Mouse (Mus musculus) kidney, postnatal 10 days (tissue): ENCODE results near the gene Obscn.

Experiments used
- DNase-seq: peaks from one replicate; pipeline ENCODE4 v3.0.0; 2021; ENCODE audit warnings: mixed read lengths

Gene Obscn

DNA sequence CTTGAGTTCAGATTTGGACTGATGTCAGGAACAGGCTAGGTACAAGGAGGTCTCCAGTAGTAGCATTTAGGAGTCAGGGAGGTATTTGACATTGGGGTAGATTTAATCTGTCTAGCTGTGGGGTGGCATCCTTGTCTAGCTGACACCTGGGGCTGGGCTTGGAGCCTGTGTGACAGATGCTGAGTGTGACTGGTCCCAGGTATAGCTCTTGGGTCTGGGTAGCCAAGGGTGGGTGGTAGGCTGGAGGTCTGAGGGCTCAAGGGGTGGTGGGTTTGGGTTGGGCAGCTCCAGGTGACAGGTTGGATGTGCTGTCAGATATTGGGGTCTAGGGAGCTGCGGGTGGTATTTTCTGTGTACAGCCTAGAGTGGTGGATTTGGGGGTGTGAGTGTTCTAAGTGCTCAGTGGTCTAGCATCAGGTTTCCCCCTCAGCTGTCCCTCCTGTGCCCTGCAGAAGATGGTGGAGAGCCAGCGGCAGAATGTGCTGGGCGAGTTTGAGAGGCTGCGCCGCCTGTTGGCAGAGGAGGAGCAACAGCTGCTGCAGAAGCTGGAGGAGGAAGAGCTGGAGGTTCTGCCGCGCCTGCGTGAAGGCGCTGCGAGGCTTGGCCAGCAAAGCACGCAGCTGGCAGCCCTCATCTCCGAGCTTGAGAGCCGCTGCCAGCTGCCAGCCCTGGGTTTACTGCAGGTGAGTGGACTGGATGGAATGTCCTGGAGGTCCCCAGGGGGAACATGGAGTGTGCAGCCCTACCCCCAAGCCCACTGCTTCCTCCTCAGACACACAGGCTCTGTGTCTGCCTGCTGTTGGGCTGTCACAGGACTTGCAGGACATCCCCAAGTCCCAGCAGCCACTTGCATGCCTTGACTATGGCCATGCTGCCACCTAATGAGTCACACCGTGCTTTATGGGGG lies 154.4 kb downstream of the Obscn start:
- DNase-seq: peak; percentile 65

DNA sequence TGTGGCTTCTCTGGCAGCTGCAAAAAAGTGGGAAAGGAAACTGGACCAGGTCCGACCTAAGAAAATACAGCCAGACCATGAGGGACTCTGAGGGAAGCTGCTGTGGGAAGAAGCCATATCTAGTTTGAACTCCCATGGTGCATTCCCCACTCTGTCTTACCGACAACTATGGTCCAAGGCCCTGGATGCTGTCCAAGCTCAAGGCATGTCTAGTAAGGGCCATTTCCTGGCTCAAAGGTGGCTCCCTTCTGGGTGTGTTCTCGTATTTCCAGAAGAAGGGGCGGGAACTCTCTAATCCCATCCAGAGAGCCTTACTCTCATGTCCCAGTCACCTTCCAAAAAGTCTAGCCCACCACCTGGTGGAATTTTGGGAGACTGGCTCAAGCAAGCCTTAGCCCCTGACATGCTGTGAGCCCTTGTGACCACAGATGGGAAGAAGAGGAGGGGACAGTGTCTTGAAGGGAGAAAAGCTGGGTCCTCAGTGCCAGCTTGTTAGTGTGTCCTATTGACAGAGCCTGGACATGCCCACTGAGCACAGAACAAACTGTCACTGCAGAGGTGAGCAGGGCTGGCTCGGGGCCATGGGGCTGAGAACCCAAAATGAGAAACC lies 155.7 kb downstream of the Obscn start:
- DNase-seq: peak; percentile 75

DNA sequence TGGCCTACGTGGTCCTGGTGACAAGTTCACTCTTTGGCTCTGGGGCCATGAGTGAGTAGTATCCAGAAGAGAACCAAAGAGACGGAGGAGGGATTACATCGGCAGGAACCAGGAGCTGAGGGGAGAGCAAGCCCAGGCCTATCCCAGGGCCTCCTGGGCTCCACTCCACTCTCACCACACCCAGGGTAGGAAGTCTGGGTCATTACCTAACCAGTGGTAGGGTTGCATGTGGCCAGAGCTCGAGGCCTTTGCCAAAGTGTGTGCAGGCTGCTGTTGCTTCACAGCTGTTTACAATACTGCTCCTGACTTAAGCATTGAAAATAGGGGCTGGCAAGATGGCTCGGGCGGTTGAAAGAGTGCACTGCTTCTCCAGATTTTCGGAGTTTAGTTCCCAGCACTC lies 156.5 kb downstream of the Obscn start:
- DNase-seq: no peak

DNA sequence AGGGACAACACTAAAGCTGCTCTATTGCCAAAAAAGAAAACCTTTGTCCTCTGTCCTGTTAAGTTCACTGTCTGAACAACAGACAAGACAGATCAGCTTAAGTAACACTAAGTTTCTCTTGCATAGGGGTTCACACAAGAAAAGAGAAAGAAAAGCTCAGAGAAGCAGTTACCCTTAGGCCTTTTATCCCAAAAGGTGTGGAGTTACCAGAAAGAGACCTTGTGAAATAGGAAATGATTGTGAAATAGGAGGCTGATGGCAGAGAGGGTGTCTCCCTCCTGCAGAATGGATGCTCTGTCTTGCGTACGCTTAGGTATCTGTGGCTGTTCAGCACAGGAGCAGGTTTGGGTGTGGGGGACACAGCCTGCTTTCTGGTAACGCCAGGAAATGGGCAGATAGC lies 157.0 kb downstream of the Obscn start:
- no peak for DNase-seq

DNA sequence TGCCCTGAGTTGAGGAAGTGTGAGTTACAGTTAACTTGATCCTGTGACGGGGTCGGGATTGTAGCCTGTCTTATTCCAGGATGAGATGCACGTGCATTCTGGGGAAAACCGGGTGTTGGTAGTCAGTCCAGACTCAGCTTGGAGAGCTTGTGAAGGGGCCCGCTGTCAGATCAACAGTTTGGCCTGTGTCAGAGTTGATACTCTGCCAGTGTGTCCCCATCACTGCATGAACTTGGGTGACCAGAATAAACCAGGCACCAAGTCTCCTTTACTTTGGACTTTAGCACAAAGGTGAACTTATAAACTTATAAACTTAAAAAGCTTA lies 157.5 kb downstream of the Obscn start:
- DNase-seq: no peak

DNA sequence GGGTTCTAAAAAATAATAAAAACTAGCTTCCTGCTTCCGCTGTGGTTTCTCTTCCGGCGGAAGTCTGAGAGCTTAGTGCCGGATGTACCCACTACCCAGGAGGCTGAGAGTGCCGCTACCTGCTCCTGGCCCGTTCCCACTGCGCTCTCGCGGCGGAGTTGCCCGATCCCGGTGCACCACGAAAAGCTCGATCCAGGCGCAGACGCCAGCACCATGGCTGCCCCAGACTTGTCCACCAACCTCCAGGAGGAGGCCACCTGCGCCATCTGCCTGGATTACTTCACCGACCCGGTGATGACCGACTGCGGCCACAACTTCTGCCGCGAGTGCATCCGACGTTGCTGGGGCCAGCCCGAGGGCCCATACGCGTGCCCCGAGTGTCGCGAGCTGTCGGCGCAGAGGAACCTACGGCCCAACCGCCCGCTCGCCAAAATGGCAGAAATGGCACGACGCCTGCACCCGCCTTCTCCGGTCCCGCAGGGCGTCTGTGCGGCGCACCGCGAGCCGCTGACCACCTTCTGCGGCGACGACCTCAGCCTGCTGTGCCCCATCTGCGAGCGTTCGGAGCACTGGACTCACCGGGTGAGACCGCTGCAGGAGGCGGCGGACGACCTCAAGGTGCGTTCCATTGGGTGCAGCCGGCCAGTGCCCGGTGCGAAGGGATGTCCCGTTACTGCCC lies 158.0 kb downstream of the Obscn start, which contains the start of gene Trim11:
Gene Trim11 (plus strand): TSS at position 67 of the 679 bp plus-strand sequence.
- peak; percentile 76 for DNase-seq

DNA sequence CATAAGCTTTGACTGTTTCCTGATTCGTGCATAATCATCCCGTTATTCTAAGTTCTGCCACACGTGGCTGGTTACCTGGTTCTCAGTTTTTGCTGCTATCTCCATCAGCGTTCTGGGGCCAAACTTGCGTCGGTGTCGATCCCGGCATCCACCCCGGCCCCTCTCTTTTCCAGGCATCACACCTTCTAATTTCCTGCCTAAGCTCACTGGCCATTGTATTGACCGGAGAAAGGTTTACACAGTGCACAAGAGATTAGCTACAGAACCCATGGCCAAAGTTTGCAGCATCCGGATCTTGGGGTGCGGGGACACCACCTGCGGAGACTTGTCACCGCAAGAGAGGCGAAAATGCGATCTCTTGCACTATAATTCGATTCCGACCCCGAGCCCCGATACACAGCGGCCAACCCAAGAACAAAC lies 158.6 kb downstream of the Obscn start:
- no peak for DNase-seq

DNA sequence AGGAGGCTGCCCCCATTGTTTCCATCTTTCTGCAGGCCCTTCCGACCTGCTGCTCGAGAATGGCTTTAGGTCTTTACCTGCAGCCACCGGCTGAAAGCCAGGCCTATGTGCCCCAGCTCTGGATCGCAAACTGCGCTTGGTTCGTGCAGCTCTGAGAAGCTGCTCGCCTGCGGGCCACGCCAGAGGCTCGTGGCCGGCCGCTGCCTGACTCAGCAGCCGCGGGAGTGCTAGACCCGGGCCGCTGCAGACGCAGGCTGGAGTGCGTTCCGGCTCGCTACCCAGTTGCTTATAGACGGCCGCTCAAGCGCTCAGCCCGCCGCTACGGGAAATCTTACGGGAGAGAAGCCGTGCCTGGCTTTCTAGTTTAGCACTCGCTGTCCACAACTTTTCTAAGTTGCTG lies 159.1 kb downstream of the Obscn start:
- DNase-seq: peak; percentile 63

DNA sequence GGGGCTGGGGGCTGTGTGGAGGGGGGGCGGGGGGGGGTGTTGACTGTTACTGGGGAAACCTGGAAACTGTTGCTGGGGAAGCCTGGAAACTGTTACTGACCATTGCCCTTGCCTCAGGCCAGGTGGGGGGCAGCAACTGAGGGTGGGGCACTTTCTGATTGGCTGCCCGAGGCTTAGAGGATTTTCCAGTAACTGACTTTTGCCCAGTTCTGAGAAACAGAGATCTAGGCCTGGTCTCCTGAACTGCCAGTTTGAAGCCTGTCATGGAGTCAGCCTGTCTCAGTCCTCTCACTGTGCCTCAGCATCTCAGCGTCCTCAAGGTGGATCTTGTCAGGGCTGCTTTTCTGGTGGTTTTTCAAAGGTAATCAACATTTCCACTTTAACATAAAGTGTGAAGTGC lies 161.8 kb downstream of the Obscn start:
- no peak for DNase-seq

DNA sequence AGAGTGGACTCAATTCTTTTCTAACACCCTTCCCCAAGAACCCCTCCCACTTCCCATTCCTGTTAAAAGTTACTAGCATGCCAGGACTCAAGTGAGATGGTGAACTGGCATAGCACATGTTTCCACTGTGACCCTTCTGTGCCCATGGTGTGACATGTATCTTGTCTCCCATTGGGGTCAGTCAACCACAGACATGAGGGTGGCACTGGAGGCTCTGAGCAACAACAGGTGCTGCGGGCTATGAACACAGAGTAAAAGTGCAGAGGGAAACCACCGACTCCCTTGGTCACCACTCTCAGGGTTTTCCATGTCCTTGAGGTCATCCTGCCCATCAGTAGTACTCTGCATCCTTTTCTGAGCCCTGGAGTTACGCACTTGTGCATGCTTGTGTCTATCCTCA lies 164.4 kb downstream of the Obscn start:
- no peak for DNase-seq

DNA sequence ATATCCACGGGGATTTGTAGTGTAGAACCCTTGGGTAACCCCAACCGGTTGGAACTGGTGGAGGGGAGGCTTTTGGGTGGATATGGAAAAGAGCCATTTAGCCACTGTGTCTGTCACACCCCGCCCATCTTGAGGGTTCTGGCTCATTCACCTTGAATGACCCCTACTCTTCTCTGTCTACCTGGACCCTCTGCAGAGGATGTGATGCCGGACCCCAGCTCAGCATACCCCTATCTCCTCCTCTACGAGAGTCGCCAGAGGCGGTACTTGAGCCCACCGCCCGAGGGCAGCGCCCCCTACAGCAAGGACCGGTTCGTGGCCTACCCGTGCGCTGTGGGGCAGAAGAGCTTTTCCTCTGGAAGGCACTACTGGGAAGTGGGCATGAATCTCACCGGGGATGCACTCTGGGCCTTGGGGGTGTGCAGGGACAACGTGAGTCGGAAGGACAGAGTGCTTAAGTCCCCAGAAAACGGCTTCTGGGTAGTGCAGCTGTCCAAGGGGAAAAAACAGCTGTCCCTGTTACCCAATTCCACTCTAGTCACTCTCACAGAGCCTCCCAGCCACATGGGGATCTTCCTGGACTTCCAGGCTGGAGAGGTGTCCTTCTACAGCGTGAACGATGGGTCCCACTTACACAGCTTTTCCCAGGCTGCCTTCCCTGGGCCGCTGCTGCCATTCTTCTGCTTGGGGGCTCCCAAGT lies 165.2 kb downstream of the Obscn start:
- no peak for DNase-seq

DNA sequence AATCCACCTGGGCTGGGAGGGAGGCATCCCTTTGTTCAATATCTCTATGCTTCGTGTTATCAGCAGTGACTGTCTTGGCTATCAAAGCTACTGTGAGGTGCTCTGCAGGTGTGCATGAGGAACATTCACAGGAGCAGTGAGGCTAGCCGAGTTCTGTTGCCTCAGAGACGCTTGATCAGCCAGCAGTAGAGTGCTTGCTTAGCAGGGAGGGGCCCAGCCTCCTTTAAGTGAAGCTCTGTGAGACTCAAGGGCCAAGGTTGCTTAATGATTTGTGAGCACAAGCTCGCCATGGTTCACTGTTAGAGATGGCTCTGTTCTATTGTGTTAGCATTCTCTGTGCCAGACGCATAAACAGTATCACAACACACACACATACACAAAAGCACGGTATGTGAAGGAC lies 166.5 kb downstream of the Obscn start:
- DNase-seq: peak; percentile 62

DNA sequence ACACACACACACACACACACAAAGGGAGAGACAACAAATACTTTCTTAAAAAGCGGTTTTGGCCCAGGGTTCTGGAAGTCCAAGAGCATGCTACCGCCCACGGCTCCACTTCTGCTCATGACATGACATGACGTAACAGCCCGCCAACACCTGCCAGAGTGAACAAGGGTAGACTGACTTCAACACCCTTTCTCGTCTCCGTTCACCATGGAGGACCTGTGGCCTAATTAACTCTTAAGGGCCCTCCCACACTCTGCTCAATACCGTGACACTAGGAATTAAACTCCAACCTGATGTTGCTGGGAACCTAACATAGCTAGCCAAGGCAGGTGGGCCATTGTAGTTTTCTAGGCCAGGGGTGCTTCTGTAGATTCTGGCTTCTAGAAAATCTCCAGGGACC lies 167.2 kb downstream of the Obscn start:
- no peak for DNase-seq

DNA sequence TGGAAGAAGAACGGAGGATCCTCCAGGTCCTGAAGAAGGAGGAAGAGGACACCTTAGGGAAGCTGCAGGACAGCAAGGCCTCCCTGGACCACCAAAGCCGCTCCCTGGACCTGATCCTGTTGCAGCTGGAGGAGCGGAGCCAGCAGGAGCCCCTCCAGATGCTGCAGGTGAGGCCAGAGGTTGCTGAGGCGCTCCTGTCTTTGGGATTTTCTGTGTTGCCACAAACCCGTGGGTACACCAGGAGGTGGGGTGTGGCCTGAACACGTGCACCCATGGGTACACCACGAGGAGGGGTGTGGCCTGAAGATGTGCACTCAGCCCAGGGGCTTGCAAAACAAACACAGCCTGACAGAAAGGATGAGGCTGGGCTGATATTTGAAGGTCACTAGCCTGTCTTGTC lies 167.7 kb downstream of the Obscn start:
- no peak for DNase-seq

DNA sequence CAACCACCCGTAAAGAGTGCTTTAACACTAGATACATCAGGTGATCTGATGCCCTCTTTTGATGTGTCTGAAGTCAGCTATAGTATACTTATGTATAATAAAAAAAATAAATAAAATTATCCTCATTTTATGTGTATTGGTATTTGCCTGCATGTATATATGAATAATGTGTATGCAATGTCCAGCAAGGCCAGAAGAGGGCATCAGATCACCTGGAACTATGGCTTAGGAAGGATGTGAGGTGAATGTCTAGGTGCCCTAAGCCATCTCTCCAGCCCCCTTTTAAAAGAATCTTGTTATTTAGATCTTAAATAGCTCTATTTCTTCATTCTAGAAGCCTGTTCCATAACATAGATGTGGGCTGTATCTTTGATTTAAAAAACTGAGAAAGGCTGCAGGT lies 168.9 kb downstream of the Obscn start:
- DNase-seq: peak; percentile 57

DNA sequence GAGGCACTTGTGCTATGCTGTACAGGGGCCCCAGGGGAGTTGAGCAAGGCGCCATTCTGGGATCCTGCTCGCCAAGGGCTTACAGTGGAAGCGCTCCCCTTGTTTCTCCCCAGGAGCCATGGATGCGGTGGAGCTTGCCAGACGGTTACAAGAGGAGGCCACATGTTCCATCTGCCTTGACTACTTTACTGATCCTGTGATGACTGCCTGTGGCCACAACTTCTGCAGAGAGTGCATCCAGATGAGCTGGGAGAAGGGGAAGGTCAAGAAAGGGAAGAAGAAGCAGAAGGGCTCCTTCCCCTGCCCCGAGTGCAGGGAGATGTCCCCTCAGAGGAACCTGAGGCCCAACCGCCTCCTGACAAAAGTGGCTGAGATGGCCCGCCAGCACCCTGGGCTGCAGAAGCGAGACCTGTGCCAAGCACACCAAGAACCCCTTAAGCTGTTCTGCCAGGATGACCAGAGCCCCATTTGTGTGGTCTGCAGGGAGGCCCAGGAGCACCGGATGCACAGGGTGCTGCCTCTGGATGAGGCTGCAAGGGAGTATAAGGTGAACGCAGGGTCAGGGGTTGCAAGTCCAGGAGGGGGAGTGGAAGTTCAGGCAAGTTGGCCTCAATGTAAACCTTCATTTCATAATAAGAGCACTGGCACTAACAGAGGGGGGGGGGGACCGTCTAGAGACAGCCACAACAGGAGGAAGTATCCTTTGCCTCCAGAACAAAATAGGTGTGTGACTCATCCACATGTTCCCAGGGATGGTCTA lies 171.0 kb downstream of the Obscn start:
- DNase-seq: no peak

DNA sequence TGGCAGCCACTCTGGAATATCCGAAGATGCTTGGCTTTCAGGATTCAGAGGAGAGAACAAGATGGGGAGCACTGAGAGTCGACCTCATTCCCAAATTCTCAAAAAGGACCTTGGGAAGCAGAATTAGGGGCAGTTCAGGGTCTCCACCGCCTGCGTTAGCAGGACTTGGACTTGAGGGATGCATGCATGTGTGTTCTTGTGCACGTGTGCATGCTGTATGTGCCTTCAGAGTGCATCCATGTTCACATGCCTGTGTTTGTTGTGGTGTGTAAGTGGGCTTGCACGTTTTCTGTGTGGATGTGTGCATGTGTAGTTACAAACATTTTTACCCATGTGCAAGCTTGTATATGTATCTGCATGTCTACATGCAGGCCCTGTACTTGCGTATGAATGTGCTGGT lies 172.0 kb downstream of the Obscn start:
- DNase-seq: no peak

DNA sequence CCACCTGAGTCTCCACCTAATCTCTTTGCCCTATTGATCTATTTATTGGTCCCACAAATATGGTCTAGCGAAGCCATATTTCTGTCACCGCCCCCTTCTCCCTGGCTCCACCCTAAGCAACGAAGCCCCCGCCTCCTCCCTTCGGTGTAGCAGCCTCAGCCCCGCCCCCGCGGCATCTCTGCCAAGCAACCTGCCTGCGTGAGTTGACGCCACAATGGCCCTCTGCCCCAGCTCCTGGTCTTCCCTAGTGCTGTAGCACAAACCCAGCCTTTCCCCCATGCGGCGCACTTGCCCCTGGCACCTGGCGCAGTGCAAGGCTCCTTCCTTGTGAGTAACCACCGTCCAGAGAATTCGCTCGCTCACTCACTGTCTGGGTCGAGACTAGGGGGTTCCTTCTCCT lies 172.7 kb downstream of the Obscn start:
- peak; percentile 60 for DNase-seq

DNA sequence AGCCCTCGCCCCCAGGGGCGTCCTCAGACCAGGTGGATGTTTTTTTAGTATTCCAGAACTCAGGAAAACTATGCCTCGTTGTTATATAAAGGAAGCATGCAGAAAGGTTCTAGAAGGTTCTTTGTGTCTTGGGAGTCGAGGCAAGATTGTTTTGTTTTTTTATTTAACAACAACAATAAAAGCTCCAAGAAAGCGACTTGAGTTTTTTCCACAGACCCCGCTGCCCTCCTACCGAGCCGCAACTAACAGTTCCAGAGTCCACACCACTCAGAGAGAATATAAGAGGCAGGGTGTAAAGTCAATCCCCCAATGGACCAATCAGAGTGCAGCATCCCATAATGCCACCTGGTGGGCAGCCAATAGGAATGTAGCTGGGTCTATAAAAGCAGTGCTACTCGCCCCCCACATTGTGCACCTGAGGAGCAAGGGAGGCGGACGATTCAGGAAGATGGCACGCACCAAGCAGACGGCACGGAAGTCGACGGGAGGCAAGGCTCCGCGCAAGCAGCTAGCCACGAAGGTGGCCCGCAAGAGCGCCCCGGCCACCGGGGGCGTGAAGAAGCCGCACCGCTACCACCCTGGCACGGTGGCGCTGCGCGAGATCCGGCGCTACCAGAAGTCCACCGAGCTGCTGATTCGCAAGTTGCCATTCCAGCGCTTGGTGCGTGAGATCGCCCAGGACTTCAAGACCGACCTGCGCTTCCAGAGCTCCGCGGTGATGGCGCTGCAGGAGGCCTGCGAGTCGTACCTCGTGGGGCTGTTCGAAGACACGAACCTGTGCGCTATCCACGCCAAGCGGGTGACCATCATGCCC lies 174.6 kb downstream of the Obscn start:
- DNase-seq: no peak

DNA sequence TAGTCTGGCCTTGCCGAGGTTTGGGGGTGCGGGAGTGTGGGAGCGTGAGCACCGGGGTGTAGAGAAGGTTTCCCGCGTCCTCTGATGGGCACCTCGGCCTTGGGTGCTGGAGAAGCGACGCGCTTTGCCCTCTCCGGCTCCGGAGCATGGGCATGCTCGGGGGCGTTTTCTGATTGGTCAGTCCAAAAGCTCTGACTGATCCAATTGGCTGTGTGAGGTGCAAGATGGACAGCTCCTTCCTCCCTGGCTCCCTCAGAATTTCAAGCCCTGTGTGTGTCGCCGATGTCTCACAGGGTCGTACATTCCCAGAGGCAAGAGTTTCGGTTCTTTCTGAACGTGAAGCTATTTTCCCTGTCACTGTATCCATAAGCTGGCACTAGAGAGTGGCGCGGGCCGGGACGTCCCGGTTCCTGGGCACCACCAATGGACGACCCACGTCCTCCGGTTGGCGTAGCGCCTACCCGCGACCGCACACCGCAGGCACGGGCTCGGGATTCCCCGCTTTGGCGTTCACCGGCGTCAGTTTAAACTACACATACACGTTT lies 176.2 kb downstream of the Obscn start:
- peak; percentile 84 for DNase-seq

DNA sequence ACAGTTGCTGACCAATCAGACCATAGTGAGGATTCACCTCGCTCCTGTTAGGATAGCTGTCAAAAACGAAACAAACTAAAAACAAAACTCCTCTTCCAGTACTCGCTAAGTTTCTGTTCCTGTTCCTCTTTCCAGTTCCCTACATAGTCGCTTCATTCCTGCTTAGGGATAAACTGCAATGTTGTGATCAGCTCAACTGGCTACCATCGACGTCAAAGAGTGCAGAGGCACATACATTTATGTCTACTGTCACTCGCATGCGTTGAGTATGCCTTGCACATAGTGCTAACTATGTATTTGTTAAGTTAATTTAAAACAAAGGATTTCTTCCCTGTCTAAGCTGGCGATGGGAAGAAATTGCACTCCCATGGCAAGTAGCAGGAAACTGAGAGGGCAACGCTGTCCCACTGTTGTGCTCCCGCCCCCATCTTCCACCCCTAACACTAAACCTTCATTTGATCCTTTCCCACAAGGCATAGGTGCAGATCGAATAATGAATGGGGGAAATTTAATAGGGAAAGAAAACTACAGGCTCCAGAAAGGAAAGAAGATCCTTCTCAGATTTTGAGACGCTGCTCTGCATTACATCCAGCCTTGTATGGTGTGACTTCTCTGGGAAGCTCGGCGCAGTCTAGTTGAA lies 176.9 kb downstream of the Obscn start:
- no peak for DNase-seq
